Mouse (Mus musculus): ENCODE results near the gene Ttc28.
"Not testable (repeated sequence)": the region's sequence is repeated elsewhere in the genome, so short reads cannot be mapped to it uniquely, and the experiment has no call there.

The Ttc28 gene

GRCm38 (mm10) chr5:110879584-110880374 is at the start of gene Ttc28:
TSS of gene Ttc28 (plus strand) at chr5:110879803.
- peak; percentile 76 for DNase-seq (ENCODE audit: low spot score)

GRCm38 (mm10) chr5:110831036-110831720 is 48.4 kb upstream of the Ttc28 start:
- DNase-seq (ENCODE audit: low spot score): no peak

- peak; percentile 77 for DNase-seq (ENCODE audit: low spot score)
Observed at GRCm38 (mm10) chr5:110835959-110836358, 43.6 kb upstream of the Ttc28 start.

DNA sequence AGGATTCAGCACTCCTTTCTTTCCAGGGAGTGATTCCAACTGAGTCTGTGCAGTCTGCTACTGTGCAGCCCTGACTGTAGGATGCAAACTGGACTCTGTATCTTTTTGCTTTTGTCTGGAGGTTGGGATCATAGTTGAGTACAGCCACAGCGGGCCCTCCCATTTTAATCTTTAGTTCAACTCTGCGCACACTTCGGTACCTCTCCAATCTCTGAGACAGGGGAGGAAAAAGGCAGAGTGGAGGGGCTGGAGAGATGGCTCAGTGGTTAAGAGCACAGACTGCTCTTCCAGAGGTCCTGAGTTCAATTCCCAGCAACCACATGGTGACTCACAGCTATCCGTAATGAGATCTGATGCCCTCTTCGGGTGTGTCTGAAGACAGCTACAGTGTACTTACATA is 41.6 kb upstream of the Ttc28 start:
- not testable (repeated sequence) for DNase-seq (ENCODE audit: low spot score)

GRCm38 (mm10) chr5:110839038-110839677 is 40.4 kb upstream of the Ttc28 start:
- DNase-seq (ENCODE audit: low spot score): no peak

DNA sequence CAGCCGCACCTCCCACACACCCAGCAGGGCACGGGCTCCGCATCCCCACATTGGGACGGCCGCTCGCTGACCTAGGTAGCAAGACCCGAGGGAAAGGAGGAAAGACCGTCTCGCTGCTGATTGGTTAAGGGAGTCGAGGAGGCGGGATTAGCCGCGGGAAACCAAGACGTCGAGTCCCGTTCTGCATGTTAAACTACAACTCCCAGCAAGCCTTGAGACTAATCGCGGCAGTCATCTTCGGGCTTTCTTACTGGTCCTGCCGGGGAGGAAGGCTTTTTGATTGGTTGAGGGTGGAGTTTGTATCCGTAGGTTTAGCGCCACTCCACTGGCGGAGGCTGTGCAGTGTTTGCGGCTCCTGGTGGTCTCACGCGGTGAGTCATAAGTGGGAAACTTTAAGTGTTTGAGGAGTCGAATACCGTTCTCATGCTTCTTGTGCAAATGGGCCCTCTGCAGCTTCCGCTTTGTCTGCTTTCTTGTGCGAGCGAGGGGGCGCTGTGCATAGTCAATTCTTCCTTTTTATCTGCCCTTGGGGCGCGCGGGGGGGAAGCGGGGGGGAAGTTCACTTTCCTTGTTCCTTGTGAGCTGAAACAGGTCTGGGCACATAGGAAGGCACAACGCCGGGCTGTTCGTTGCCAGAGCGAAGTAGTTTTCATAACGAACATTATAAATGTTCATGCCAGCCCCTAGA is 39.8 kb upstream of the Ttc28 start, which contains the start of the genes Hscb and Chek2:
TSS of gene Hscb (minus strand) at position 100 of the 688 bp plus-strand sequence.
TSS of gene Chek2 (plus strand) at position 302 of the 688 bp plus-strand sequence.
- DNase-seq (ENCODE audit: low spot score): peak; percentile 99

DNA sequence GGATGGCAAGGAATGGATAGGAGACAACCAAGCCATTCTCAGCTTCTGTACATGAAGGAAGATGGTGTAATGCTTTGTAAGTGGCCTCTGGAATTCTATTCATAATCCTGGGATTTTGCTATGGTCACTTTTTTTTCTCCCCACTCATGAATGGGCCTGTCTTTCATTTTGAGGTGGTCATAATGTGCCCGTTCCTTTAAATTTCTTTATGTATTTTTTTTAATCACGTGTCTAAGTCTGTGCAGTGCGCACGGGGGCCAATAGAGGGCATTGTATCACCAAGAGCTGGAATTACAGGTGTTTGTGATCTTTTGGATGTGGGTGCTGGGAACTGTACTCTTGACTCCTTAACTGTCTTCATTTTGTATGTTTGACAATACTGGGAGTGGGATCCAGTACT is 39.1 kb upstream of the Ttc28 start:
- peak; percentile 35 for DNase-seq (ENCODE audit: low spot score)

DNA sequence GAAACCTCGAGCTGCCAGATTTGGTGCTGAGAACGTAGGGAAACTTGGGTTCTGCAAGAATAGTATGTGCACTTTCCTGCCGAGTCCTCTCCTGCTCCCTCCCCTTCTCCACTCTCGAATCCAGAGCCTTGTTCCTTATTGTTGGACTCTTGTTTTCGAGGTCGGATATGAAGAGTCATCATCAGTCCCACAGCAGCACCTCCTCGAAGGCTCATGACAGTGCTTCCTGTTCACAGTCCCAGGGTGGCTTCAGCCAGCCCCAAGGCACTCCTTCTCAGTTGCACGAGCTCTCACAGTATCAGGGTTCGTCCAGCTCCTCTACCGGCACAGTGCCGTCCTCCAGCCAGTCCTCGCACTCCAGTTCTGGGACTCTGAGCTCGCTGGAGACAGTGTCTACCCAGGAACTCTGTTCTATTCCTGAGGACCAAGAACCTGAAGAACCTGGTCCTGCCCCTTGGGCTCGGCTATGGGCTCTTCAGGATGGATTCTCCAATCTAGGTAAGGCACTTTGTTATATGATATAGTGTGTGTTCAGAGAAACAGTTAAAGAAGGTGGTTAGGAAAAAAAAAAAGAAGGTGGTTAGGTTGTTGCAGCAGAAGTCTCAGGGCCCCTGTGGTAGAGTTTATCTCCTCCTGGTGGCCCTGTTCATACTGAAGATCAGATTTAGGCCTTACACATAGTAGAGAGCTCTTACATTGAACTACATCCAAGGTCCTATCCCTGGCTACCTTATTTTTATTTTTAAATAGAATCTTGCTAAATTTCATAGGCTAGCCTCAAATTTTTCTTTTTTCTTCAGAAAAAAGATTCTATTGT is 38.3 kb upstream of the Ttc28 start:
- no peak for DNase-seq (ENCODE audit: low spot score)

DNA sequence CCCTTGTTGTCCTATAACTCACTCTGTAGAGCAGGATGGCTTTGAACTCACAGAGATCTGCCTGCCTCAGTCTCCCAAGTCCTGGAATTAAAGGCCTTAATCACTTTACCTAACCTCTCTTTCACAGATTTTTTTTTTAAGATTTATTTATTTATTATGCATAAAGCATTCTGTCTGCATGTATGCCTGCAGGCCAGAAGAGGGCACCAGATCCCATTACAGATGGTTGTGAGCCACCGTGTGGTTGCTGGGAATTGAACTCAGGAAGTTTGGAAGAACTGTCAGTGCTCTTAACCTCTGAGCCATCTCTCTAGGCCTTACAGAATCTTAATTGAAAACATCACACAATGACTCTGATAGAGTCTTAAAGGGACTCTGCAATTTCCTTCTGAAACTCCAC is 26.6 kb upstream of the Ttc28 start:
- DNase-seq (ENCODE audit: low spot score): no peak

GRCm38 (mm10) chr5:110857091-110857490 is 22.5 kb upstream of the Ttc28 start:
- DNase-seq (ENCODE audit: low spot score): no peak

GRCm38 (mm10) chr5:110859013-110859650 is 20.5 kb upstream of the Ttc28 start:
- peak; percentile 78 for DNase-seq (ENCODE audit: low spot score)

GRCm38 (mm10) chr5:110860445-110860844 is 19.2 kb upstream of the Ttc28 start:
- DNase-seq (ENCODE audit: low spot score): no peak

- DNase-seq (ENCODE audit: low spot score): no peak
Observed at GRCm38 (mm10) chr5:110868460-110868859, 11.1 kb upstream of the Ttc28 start.

- no peak for DNase-seq (ENCODE audit: low spot score)
Observed at GRCm38 (mm10) chr5:110869242-110869669, 10.3 kb upstream of the Ttc28 start.

DNA sequence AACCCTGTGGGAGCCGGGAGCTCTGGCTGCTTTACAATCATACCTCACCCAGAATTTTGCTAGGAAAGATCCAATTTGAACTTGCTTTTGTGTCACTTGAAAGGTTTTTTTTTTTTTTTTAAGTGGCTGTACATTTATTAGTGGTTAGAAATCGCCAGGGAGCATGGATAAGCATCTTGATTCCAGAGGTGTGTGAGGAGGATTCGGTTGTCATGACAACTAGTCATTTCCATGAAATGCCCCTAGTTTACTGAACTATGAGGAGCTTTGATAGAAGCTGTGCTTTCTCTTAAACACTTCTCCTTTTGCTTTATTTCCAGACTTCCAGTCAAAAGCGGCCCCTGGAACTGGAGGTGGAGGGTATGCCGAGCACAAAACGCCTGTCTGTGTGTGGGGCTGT is 6.4 kb upstream of the Ttc28 start:
- DNase-seq (ENCODE audit: low spot score): no peak

DNA sequence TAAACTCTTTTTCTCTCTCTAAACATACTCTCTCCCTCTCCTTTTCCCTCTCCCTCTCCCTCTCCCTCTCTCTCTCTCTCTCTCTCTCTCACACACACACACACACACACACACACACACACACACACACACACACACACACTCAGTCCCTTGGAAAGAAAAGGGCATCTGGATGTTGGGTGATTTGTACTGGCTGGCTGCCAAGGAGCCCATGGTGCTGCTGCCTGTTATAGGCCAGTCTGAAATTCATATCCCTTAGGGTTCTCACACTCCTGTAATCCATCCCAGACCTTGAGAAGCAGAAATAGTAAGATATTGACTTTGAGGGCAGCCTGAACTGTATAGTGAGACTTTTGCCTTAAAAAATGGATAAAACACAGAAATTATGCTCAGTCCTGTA is 4.9 kb upstream of the Ttc28 start:
- no peak for DNase-seq (ENCODE audit: low spot score)

- DNase-seq (ENCODE audit: low spot score): no peak
Observed at GRCm38 (mm10) chr5:110875286-110875685, 4.3 kb upstream of the Ttc28 start.

DNA sequence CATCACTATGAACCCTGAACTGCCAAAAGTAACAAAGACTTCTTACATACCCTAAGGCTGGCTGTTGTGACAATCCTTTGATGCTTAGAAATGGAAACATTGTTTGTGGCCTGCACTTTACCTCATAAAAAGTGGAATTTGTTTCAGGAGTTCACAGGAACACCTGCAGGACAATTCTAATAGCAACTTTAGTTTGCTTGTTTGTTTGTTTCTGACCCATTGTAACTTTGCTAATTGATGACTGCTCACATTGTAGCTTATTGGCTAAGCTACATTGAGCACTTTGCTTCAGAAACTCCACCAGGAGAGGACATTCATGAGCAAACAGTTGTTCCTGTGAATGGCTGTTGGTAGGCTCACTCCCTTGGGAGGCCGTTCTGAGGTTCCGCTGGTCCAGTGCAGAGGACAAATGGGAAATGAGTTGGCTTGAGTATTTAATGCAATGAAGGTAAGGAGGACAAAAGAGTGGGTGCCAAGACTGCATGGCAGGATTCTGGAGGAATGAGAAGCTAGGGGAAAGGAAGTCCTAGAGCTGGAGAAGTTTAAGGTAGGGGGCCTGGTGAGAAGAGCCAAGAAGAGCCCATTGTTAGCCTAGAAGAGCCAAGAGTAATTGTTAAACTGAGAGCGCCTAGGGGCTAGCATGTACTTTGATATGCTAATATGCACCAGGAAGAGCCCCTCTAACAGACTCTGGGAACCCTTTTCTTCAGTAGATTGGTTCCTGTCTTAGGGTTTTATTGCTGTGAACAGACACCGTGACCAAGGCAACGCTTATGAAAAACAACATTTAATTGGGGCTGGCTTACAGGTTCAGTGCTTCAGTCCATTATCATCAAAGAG is 1.7 kb upstream of the Ttc28 start:
- no peak for DNase-seq (ENCODE audit: low spot score)

GRCm38 (mm10) chr5:110878526-110878925 is 1.1 kb upstream of the Ttc28 start:
- not testable (repeated sequence) for DNase-seq (ENCODE audit: low spot score)

- DNase-seq (ENCODE audit: low spot score): no peak
Observed at GRCm38 (mm10) chr5:110879042-110879441, 561 bp upstream of the Ttc28 start.
